Mouse (Mus musculus) stomach, embryonic 16.5 days (tissue): ENCODE results near the gene Mst1r. TPM values are rescaled to one million over a fixed set of nuclear protein-coding genes. Genes with fewer than 3 reads are reported as not detected.

Experiments
- ATAC-seq: fragments of 200-750 bp; cut with Nextera tagmentation; 2 replicates; pipeline ENCODE4 v1.8.0; 2017; ENCODE audit warnings: moderate number of reproducible peaks, moderate TSS enrichment; ENCODE audit not compliant: insufficient read depth, low FRiP score
- H3K27ac ChIP-seq: fragments of 300-500 bp; sonication (generic); 2 replicates; pipeline ENCODE4 v1.5.1; 2014; ENCODE audit warnings: low read length
- H3K27me3 ChIP-seq: fragments of 300-500 bp; sonication (generic); 2 replicates; pipeline ENCODE4 v1.6.1; 2014; ENCODE audit warnings: low read length, control low read depth, mixed read lengths; ENCODE audit not compliant: control insufficient read depth, insufficient read depth
- H3K36me3 ChIP-seq: fragments of 300-500 bp; sonication (generic); 2 replicates; pipeline ENCODE4 v1.6.1; 2014; ENCODE audit warnings: low read length; ENCODE audit not compliant: control insufficient read depth, insufficient read depth
- H3K4me1 ChIP-seq: fragments of 300-500 bp; sonication (generic); 2 replicates; pipeline ENCODE4 v1.6.1; 2014; ENCODE audit warnings: low read length, control low read depth, mixed read lengths; ENCODE audit not compliant: control insufficient read depth, insufficient read depth
- H3K4me2 ChIP-seq: fragments of 300-500 bp; sonication (generic); 2 replicates; pipeline ENCODE4 v1.6.1; 2014; ENCODE audit warnings: low read depth, low read length, mixed read lengths
- H3K4me3 ChIP-seq: fragments of 300-500 bp; sonication (generic); replicated peaks from 2 replicates; pipeline ENCODE4 v1.5.1; 2014; ENCODE audit warnings: mild to moderate bottlenecking, low read length
- H3K9ac ChIP-seq: fragments of 300-500 bp; sonication (generic); 2 replicates; pipeline ENCODE4 v1.6.1; 2014; ENCODE audit warnings: low read length
- H3K9me3 ChIP-seq: fragments of 300-500 bp; sonication (generic); replicated peaks from 2 replicates; pipeline ENCODE4 v1.6.1; 2016; ENCODE audit warnings: low read length, control low read depth; ENCODE audit not compliant: control insufficient read depth
- WGBS: fragments of 180-500 bp; shearing (Covaris S2); extraction: QIAGEN DNeasy Blood & Tissue Kit; methylation state at CpG from one replicate; pipeline ENCODE4 v1.1.7; 2014; 5-methylcytosine and 5-hydroxymethylcytosine counted together
- polyA plus RNA-seq: library from polyadenylated mRNA; unstranded; fragments of >200 nt; fragmentation: Nextera tagmentation; extraction: Ambion mirVana; gene quantifications from 2 replicates; pipeline ENCODE4 v1.2.1, GENCODE M21; 2015

The Mst1r gene
- polyA plus RNA-seq, 1 experiment from 2014 or later = 15.8 TPM

DNA sequence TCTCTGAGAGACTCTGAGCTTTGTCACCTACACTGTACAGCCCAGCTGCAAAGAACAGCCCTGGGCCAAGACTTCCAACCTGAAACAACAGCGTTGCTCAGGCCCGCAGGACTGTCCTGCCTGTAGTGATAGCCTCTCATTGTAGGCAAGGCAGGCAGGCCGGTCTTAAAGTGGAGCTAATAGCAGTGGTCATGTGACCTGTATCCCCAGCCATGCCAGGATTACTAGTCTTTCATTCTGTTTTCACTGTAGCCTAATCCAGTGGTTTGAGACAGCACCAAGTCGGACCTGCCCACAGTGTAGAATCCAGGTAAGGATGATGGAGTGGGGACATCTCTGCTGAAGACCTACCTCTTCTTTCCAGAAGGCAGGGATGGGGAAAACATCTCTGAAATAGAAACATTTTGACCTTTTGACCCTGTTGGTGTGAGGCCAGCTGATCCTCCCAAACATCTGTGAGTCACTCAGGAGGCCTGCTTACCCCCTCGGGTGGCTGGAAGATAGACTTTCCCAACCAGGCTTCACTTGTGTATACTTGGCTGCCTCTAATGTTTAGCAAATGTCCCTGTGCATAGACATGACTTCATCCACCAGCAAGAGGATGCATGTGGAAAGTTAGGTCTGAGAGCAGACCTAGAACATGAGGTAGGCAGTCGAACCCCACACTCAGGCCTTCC, 49.1 kb downstream of the Mst1r start:
- no peak for ATAC-seq

GRCm38 (mm10) chr9:107957141-107957540, 50.5 kb downstream of the Mst1r start:
- Histone ChIP-seq H3K4me1 (no peaks in the 10 kb centered on the region), H3K9ac (no peak overlapping the region), H3K36me3 (no peaks in the 10 kb centered on the region), H3K4me3 (no peak overlapping the region), H3K27ac (no peak overlapping the region), H3K27me3 (no peaks in the 10 kb centered on the region), H3K9me3 (no peaks in the 10 kb centered on the region), H3K4me2 (no peak overlapping the region)
- 70% methylated on average over 6 of the region's 6 CpGs for WGBS
- ATAC-seq = no peak

More for the DNA sequence above, 49.1 kb downstream of the Mst1r start:
- no peak overlapping the region for H3K4me3 ChIP-seq
- no peak overlapping the region for H3K9ac ChIP-seq
- H3K4me1 ChIP-seq = peaks cover 8% of the 10 kb centered on the region; the same call in 1 of the 2 replicates
- no peaks in the 10 kb centered on the region for H3K36me3 ChIP-seq
- H3K4me2 ChIP-seq = no peak overlapping the region
- H3K27ac ChIP-seq = no peak overlapping the region
- 75% methylated on average over 6 of the region's 6 CpGs for WGBS
- H3K27me3 ChIP-seq = no peaks in the 10 kb centered on the region
- H3K9me3 ChIP-seq = no peaks in the 10 kb centered on the region

- Histone ChIP-seq H3K27me3 (no peaks in the 10 kb centered on the region), H3K36me3 (no peaks in the 10 kb centered on the region), H3K4me2 (no peak overlapping the region), H3K4me1 (no peaks in the 10 kb centered on the region), H3K27ac (no peak overlapping the region), H3K9ac (no peak overlapping the region), H3K4me3 (no peak overlapping the region), H3K9me3 (no peaks in the 10 kb centered on the region)
- WGBS = 66% methylated on average over 6 of the region's 6 CpGs
- ATAC-seq = no peak
Observed at GRCm38 (mm10) chr9:107959896-107960295, 53.2 kb downstream of the Mst1r start.

DNA sequence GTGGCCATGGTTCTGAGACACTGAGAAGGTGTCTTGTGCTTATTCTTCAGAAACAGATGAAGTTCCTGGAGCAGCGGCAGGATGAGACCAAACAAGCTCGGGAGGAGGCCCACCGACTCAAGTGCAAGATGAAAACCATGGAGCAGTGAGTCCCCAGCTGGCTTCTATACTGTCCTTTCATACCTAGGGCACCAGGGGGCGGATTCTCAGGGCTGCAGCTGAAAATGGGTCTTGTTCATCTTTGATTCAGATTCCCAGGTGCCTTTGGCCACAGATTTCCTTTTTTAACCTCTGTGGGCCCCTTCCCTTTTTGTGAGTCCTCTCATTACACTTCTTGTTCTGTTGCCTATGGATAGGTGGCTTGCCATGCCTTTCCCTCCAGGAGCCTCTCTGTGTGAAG, 54.3 kb downstream of the Mst1r start:
- no peaks in the 10 kb centered on the region for H3K36me3 ChIP-seq
- H3K9ac ChIP-seq = no peak overlapping the region
- 74% methylated on average over 4 of the region's 4 CpGs for whole genome bisulfite sequencing
- no peaks in the 10 kb centered on the region for H3K4me1 ChIP-seq
- no peak overlapping the region for H3K4me2 ChIP-seq
- no peak overlapping the region for H3K4me3 ChIP-seq
- no peak for ATAC-seq
- H3K27ac ChIP-seq = no peak overlapping the region
- no peaks in the 10 kb centered on the region for H3K27me3 ChIP-seq
- no peaks in the 10 kb centered on the region for H3K9me3 ChIP-seq

DNA sequence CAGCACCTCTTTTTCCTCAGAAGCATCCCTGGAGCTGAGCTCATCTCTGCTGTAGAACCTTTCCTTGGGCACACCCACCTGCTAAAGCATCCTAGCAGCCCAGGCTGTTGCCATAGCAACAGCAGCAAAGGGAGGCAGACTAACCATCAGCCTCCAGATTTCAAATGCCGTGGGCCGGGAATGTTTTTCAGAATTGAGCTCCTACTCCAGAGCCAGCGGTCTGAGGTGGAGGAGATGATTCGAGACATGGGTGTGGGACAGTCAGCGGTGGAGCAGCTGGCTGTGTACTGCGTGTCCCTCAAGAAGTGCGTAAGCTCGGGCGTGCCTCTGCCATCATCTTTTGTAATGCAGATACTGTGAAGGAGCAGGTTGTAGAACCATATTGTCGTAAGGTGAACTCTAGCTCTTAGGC, 54.7 kb downstream of the Mst1r start:
- no peak overlapping the region for H3K27ac ChIP-seq
- no peak for ATAC-seq
- no peaks in the 10 kb centered on the region for H3K4me1 ChIP-seq
- no peak overlapping the region for H3K4me2 ChIP-seq
- no peaks in the 10 kb centered on the region for H3K27me3 ChIP-seq
- WGBS = 84% methylated on average over 10 of the region's 10 CpGs
- no peaks in the 10 kb centered on the region for H3K36me3 ChIP-seq
- H3K4me3 ChIP-seq = no peak overlapping the region
- H3K9me3 ChIP-seq = no peaks in the 10 kb centered on the region
- no peak overlapping the region for H3K9ac ChIP-seq

DNA sequence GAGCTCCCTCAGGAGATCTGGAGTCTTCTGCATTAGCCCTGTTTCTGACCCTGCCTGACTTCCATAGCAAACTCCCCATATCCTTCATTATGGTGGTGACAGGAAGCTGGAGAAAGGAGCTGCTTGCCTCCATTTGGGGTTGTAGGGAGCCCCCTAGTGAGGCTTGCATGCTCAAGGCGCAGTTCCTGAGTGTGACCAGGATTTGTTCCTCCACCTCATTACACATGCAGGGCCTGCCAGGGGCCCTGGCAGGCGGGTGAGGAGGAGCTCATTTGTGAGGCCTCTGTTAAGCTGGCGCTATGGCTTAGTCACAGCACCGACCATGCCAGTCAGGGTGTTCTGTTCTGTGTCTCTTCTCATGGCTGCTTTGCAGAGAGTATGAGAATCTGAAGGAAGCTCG, 55.2 kb downstream of the Mst1r start:
- Histone ChIP-seq H3K9ac (no peak overlapping the region), H3K36me3 (no peaks in the 10 kb centered on the region), H3K4me3 (no peak overlapping the region), H3K27ac (no peak overlapping the region), H3K4me1 (no peaks in the 10 kb centered on the region), H3K27me3 (no peaks in the 10 kb centered on the region), H3K9me3 (no peaks in the 10 kb centered on the region), H3K4me2 (no peak overlapping the region)
- ATAC-seq = peak; percentile 48; the same call in 1 of the 2 replicates
- WGBS = 50% methylated on average over 5 of the region's 5 CpGs

- Histone ChIP-seq H3K4me3 (no peak overlapping the region), H3K4me2 (no peak overlapping the region)
- 94% methylated on average over 9 of the region's 9 CpGs for WGBS
Observed at GRCm38 (mm10) chr9:107962916-107963315, 56.2 kb downstream of the Mst1r start.

GRCm38 (mm10) chr9:107963700-107964099, 57.0 kb downstream of the Mst1r start:
- no peaks in the 10 kb centered on the region for H3K9me3 ChIP-seq
- H3K4me1 ChIP-seq = no peaks in the 10 kb centered on the region
- no peak overlapping the region for H3K4me2 ChIP-seq
- 16% methylated on average over 5 of the region's 5 CpGs for WGBS
- ATAC-seq = peak; percentile 71
- H3K27ac ChIP-seq = no peak overlapping the region; the same call in 1 of the 2 replicates
- no peak overlapping the region for H3K4me3 ChIP-seq
- 0 out of 2 replicates have a peak overlapping the region, but pooled peaks have one; percentile 7 for H3K9ac ChIP-seq
- no peaks in the 10 kb centered on the region for H3K27me3 ChIP-seq
- no peaks in the 10 kb centered on the region for H3K36me3 ChIP-seq

More at GRCm38 (mm10) chr9:107962916-107963315, 56.2 kb downstream of the Mst1r start:
- no peak overlapping the region for H3K27ac ChIP-seq
- ATAC-seq = no peak
- H3K27me3 ChIP-seq = no peaks in the 10 kb centered on the region
- no peaks in the 10 kb centered on the region for H3K4me1 ChIP-seq
- H3K9ac ChIP-seq = no peak overlapping the region
- no peaks in the 10 kb centered on the region for H3K36me3 ChIP-seq
- no peaks in the 10 kb centered on the region for H3K9me3 ChIP-seq

GRCm38 (mm10) chr9:107964681-107965080, 58.0 kb downstream of the Mst1r start:
- no peaks in the 10 kb centered on the region for H3K27me3 ChIP-seq
- 92% methylated on average over 9 of the region's 9 CpGs for WGBS
- H3K4me1 ChIP-seq = no peaks in the 10 kb centered on the region
- no peaks in the 10 kb centered on the region for H3K9me3 ChIP-seq
- H3K9ac ChIP-seq = no peak overlapping the region
- ATAC-seq = no peak
- H3K36me3 ChIP-seq = no peaks in the 10 kb centered on the region
- H3K27ac ChIP-seq = no peak overlapping the region
- no peak overlapping the region for H3K4me2 ChIP-seq
- no peak overlapping the region for H3K4me3 ChIP-seq
